Mouse (Mus musculus): ENCODE data around the gene Tctex1d1. TPM values are rescaled to one million over a fixed set of nuclear protein-coding genes. Genes with fewer than 3 reads are reported as not detected.

Gene Tctex1d1
- 1.2 and 1.5 TPM in 2 replicates for polyA plus RNA-seq (2012; rRNA removed)

GRCm38 (mm10) chr4:102978440-102978839 is at the start of gene Tctex1d1:
Gene Tctex1d1, plus strand, starts transcription at chr4:102978606.

GRCm38 (mm10) chr4:103026621-103027020 is 48.2 kb downstream of the Tctex1d1 start, which contains the start of gene Insl5:
Gene Insl5, minus strand, starts transcription at chr4:103026842.

Other genes with a start within 250 kb of the Tctex1d1 start
- gene Sgip1, start 237.3 kb upstream of the Tctex1d1 start, polyA plus RNA-seq (2012; rRNA removed) = 36.5 and 37.9 TPM in 2 replicates
- gene Insl5, start 48.2 kb downstream of the Tctex1d1 start, polyA plus RNA-seq (2012; rRNA removed) = 2.4 and 3.1 TPM in 2 replicates
- 26.1 and 31.3 TPM in 2 replicates for gene Mier1, start 135.8 kb downstream of the Tctex1d1 start, polyA plus RNA-seq (2012; rRNA removed)
- 8.4 and 8.8 TPM in 2 replicates for gene Wdr78, start 135.9 kb downstream of the Tctex1d1 start, polyA plus RNA-seq (2012; rRNA removed)
- gene Slc35d1, start 236.6 kb downstream of the Tctex1d1 start, polyA plus RNA-seq (2012; rRNA removed) = 7.0 and 7.1 TPM in 2 replicates

Measured in central nervous system, embryonic 18 days (tissue).